Mouse (Mus musculus): ENCODE results near the gene Ispd.

Ispd gene

GRCm38 (mm10) chr12:36554697-36555096 is 173.4 kb downstream of the Ispd start:
- no peak for DNase-seq (ENCODE audit: low read depth, low spot score)

DNA sequence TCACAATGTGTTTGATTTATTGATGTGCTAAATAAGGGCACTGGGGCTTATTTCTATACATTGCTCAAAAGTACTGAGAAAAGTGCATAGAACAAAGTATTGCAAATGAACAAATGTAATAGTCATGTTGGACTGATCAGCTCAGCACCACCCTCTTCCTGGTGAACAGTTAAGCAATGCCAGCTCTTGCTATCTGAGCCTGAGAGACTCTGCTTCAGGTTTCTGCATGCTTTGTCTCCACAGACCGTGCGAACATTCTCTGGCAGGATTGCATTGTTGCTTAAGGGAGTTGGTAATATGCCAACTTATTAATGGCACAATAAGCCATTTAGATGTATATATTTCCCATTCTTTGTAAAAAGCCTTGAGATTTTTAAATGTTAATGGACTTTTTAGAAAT is 182.9 kb downstream of the Ispd start:
- DNase-seq (ENCODE audit: low read depth, low spot score), result no peak

- no peak for DNase-seq (ENCODE audit: low read depth, low spot score)
Measured at GRCm38 (mm10) chr12:36566974-36567373, 185.7 kb downstream of the Ispd start.

- DNase-seq (ENCODE audit: low read depth, low spot score), result no peak
Measured at GRCm38 (mm10) chr12:36570414-36571095, 189.3 kb downstream of the Ispd start.

GRCm38 (mm10) chr12:36584828-36585227 is 203.6 kb downstream of the Ispd start:
- no peak for DNase-seq (ENCODE audit: low read depth, low spot score)

DNA sequence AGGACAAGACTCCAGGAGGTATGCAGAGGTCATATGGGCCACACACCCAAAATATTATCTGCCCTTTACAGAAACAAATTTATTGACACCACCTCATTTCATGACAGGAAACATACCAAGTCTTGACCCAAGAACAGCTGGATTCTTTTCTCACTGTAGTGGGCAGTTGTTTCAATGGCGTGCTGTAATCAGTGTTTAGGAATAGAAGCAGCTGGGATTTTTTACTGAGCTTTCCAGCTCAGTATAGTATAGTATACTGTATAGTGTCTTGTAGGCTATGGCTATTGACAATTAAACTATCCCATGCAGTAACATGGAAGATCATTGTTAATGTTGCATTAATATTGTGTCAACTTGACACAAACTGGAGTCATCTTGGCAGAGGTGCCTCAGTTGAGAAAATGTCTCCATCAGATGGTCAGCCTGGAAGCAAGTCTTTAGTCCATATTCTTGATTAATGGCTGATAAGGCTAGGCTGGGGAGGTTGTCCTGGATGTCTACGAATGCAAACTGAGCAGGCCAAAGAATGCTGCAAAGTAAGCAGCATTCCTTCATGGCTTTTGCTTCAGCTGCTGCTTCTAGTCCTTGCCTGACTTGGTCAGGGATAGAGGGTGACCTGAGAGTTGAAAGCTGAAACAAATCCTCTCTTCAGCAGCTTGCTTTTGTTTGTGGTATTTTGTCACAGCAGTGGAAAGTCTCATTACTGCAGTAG is 216.4 kb downstream of the Ispd start:
- no peak for DNase-seq (ENCODE audit: low read depth, low spot score)

GRCm38 (mm10) chr12:36621960-36622736 is 240.9 kb downstream of the Ispd start:
- DNase-seq (ENCODE audit: low read depth, low spot score), result no peak

- DNase-seq (ENCODE audit: low read depth, low spot score), result no peak
Measured at GRCm38 (mm10) chr12:36627204-36627603, 246.0 kb downstream of the Ispd start.

- DNase-seq (ENCODE audit: low read depth, low spot score), result no peak
Measured at GRCm38 (mm10) chr12:36632427-36632826, 251.2 kb downstream of the Ispd start.

GRCm38 (mm10) chr12:36647514-36647913 is 266.3 kb downstream of the Ispd start:
- DNase-seq (ENCODE audit: low read depth, low spot score), result no peak

DNA sequence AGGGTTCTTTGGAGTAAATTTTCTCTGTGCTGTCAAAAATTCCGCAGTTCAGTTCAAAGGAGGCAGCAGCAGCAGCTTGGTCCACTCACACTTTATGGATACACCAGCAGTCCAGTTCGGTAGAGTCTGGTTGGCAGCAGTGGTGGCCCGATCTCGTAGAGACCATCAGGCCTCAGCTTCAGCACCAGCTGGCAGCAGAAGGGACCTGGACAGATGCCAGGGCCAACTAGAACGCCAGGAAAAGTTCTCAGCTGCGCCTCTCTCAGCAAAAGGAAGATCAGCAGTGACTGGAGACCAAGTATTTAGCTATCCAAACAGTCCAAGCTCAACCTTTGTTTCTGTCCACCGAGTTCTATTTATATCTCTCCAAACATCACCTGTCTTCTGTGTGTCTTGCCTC is 281.2 kb downstream of the Ispd start:
- DNase-seq (ENCODE audit: low read depth, low spot score), result no peak

DNA sequence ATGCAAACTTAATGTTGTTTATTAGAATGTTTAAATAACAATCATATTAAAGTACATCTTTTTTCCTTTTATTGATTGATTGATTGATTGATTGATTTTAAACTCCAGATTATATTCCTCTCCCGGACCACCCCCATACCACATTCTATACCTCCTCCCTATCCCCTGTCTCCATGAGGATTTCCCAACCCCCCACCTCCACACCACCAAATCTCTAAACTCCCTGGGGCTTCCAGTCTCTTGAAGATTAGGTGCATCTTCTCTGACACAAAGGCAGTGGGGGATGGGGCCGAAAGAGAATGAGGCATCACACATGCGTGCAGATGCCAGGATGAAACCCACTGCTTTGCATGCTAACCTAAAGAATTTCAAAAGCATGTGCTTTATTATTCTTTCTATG is 283.5 kb downstream of the Ispd start:
- no peak for DNase-seq (ENCODE audit: low read depth, low spot score)

DNA sequence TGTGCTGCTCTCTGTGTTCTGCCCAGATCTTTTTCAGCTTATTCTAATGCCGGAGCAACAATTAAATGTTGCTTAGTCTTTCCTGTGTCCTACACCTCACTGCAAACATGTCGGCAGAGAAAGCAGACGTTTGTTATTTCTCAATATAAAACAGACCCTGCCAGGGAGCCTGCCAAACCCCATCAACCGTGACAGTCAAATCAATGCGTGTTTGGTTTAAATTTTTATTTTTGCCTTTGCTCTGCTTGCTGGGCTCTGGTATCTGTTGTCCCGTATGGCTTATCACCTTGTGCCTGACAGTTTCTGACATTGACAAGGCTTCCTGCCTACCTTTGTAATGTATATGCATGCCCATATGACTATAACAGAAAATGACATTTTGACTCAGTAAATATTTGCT is 285.5 kb downstream of the Ispd start:
- no peak for DNase-seq (ENCODE audit: low read depth, low spot score)

GRCm38 (mm10) chr12:36670164-36670908 is 289.1 kb downstream of the Ispd start:
- DNase-seq (ENCODE audit: low read depth, low spot score), result no peak

DNA sequence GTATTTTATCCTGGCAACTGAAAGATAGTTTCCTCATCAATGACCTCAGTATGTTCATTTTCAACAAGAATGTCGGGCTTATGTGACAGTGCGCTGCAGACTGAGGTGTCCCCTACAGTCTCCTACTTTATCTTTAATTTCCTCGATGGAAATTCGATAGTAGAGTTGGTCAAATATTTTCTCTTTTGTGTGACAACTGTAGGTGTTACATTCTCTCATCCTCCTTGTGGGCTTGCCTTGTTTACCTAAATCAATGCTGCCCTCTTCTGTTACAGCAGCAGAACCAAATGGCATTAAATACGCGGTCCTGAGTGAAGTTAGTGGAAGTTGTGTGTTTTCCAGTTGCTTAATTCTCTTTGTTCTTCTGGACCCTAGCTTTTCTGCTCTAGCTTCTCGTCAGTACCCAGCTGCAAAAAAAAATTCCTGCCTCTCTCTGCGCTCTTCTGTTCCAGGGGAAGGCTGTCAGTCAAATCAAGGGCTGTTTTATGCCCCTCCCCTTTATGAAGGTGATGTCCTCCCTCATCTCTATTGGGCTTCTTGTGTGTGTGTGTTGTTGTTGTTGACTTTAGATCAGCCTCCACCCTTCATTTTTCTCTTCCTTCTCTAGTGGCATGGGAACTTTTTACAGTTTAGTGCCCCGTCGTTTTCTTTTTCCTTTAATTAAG is 289.8 kb downstream of the Ispd start:
- peak; percentile 43 for DNase-seq (ENCODE audit: low read depth, low spot score)

GRCm38 (mm10) chr12:36674481-36674880 is 293.2 kb downstream of the Ispd start:
- DNase-seq (ENCODE audit: low read depth, low spot score), result no peak

- no peak for DNase-seq (ENCODE audit: low read depth, low spot score)
Measured at GRCm38 (mm10) chr12:36678220-36678619, 297.0 kb downstream of the Ispd start.

DNA sequence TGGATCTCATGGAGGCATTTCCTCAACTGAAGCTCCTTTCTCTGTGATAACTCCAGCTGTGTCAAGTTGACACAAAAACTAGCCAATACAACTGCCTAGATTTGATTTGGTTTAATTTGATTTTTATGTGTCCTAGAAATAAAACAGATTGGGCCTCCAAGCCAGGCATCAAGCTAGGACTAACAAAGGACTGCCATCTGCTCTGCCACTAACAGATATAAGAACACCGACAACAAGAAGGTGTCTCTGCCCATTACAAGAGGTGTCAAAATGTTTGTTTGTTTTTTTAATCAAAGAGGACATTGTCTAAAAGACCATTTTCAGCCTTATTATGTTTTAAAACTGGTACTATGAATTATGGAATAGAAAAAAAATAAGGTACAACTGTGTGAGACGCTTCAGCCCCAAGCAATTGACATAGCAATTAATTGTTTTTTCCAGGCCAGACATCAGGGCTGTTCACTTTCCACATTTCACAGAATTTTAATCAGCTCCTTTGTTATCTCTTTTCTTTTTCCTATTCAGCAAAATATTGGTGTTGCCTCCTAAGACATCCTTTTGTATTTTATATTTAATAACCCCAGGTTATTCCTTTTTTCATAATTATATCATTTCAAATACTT is 299.7 kb downstream of the Ispd start:
- no peak for DNase-seq (ENCODE audit: low read depth, low spot score)

DNA sequence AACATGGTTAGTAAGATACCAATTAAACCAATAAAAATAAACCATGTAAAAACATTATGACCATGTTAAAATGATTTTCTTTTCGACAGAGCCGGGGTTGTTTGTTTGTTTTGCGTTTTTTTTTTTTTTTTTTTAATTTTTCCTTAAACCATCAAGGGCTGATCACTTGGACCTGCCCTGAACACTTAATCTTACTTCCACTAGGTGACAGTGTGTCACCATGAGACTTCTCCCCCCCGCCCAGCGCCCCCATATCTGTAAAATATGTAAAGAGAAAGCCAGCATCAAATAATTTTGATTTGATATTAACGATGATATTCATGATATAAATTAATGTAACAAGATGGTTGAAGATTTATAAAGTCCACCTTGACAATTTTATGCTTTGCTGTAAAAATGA is 300.5 kb downstream of the Ispd start:
- DNase-seq (ENCODE audit: low read depth, low spot score), result no peak

DNA sequence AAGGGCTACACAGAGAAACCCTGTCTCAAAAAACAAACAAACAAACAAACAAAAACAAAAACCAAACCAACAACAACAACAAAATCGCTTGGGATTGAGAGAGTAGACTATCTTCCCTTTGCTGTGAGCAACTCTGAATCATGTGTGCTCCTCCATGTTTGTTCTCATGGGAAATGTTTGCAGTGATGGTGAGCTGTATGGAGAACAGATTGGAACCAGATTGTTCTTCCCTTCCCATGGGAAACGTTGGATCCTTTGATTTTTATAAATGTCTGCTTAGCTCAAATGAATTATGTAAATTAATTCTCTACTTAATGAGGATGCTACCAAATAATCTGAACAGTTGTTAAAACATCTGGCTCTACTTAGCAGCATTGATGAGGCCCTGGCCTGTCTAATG is 312.8 kb downstream of the Ispd start:
- no peak for DNase-seq (ENCODE audit: low read depth, low spot score)

DNA sequence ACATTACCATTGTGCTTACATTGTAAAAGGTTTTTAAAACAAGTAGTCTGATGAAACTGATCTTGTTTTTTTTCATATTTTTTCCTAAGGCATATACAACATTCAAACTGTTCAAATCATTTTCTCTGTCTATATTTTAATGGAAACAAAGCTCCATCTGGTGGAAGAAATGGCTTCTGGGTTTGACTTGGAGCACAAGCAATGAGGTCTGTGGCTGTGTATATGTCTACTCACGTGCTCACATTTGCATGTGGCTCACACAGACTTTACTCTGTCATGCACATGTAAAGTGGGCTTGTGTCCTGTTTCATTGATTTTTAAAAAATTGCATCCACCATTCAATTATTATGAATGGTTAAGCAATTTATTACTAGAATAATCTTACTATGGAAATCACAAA is 323.1 kb downstream of the Ispd start:
- DNase-seq (ENCODE audit: low read depth, low spot score), result peak; percentile 24
